In the genomic region with DNA sequence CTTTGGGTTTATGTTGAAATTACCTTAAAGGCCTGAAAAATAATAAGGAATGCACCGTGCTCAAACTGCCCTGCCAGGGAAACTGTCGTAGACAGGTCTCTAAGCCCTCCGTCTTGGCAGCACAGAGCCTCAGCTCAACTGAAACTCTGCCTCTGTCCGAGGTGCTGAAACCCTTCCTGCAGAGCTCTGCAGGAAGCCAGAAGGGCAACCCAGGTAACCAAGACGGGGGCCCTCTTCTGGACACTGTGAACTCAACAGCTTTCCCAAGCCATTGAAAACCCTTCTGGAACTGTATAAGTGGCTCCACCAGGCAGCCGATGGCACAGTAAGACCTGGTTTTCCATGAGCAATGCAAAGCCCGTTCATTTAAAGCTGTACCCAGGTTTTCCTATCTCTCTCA, we compare ENCODE assay signal across 8 mouse cellular contexts. TPM values are rescaled to one million over a fixed set of nuclear protein-coding genes. Genes with fewer than 3 reads are reported as not detected.
DNase-seq lines count a peak whose midpoint lies in the region; ATAC-seq and TF ChIP-seq lines count a peak whose summit lies in the region.

No protein-coding gene starts in this region.

- peak; percentile 33; the same call in 1 of the 2 replicates for TF ChIP-seq CTCF in spleen, adult 2 months (IDR thresholded peaks at IDR 0.05; ENCODE audit: extremely low read depth, insufficient read depth, insufficient read length, insufficient replicate concordance)

- H3K4me3 ChIP-seq in spleen, adult 2 months (ENCODE audit: extremely low read depth, insufficient read depth, insufficient read length): no peak overlapping the region
- no peak overlapping the region for H3K4me3 ChIP-seq in kidney, embryonic 16.5 days (ENCODE audit: low read length)

- peaks cover under 1% of the 10 kb centered on the region; the same call in 1 of the 2 replicates for H3K4me1 ChIP-seq in spleen, adult 2 months (ENCODE audit: control insufficient read depth, insufficient read depth, insufficient read length)
- peaks cover 17% of the 10 kb centered on the region for H3K4me1 ChIP-seq in kidney, embryonic 16.5 days (ENCODE audit: insufficient read depth, low read length)

- H3K36me3 ChIP-seq in spleen, adult 2 months (ENCODE audit: control insufficient read depth, insufficient read depth, low read length): no peaks in the 10 kb centered on the region
- H3K36me3 ChIP-seq in kidney, embryonic 16.5 days (ENCODE audit: insufficient read depth, low read length): no peaks in the 10 kb centered on the region

- 14% methylated on average over 7 of the region's 7 CpGs for WGBS in spleen, adult 2 months
- 13% methylated on average over 7 of the region's 7 CpGs for WGBS in kidney, embryonic 16.5 days

- no peaks in the 10 kb centered on the region for H3K9me3 ChIP-seq in kidney, embryonic 16.5 days (ENCODE audit: low read length)

- no peak for TF ChIP-seq POLR2A in spleen, adult 2 months (IDR thresholded peaks at IDR 0.05; ENCODE audit: low read depth, low read length)

- peak; percentile 47 to 50 for DNase-seq in spleen, adult 2 months (ENCODE audit: low read depth in 1 of 2, low spot score in 2 of 2)
- DNase-seq in spleen, adult 12 weeks (ENCODE audit: low spot score): no peak
- DNase-seq in adrenal gland, adult 18-20 months (ENCODE audit: low spot score in 2 of 2): peak; percentile 55 to 65
- peak; percentile 79 for DNase-seq in gastrocnemius, postnatal 10 days
- peak; percentile 77 for DNase-seq in thymus, postnatal 36 days
- no peak for DNase-seq in layer of hippocampus, adult 11-12 months (ENCODE audit: low spot score)

- H3K4me2 ChIP-seq in kidney, embryonic 16.5 days (replicated peaks; ENCODE audit: low read depth, low read length): no peak overlapping the region

- no peak overlapping the region for H3K9ac ChIP-seq in kidney, embryonic 16.5 days (replicated peaks; ENCODE audit: low read length)

- no peak overlapping the region for H3K27ac ChIP-seq in spleen, adult 2 months (ENCODE audit: insufficient read depth, low read length)
- no peak overlapping the region for H3K27ac ChIP-seq in kidney, embryonic 16.5 days (ENCODE audit: low read length)

- H3K27me3 ChIP-seq in spleen, adult 2 months (ENCODE audit: control insufficient read depth, insufficient read depth, low read length): no peaks in the 10 kb centered on the region
- peaks cover under 1% of the 10 kb centered on the region; the same call in 1 of the 2 replicates for H3K27me3 ChIP-seq in kidney, embryonic 16.5 days (ENCODE audit: insufficient read depth, low read length)

- ATAC-seq in kidney, embryonic 16.5 days (ENCODE audit: low FRiP score, low TSS enrichment): peak; percentile 65
- ATAC-seq in megakaryocyte progenitor cell, adult 5-6 weeks (replicated peaks; ENCODE audit: poor library complexity): peak; percentile 95

RNA-seq across cellular contexts. Expression of gene Kcnh2, which starts 6.1 kb away (rescaled TPM):
- 5.5 and 8.4 TPM in 2 replicates for polyA plus RNA-seq in spleen, adult 2 months (2012; rRNA removed)
- total RNA-seq in adrenal gland, adult 18-20 months (2021): 10 to 100 TPM; 13.1 to 15.5 TPM
- total RNA-seq in gastrocnemius, postnatal 10 days (2021): 10 to 100 TPM in 1 of 2 experiments, 1 to 10 TPM in 1; 5.4 to 10.8 TPM
- 5.9 and 6.5 TPM in 2 replicates for polyA plus RNA-seq in kidney, embryonic 16.5 days (2015; fragmentation: Nextera tagmentation; extraction: Ambion mirVana)
- total RNA-seq in megakaryocyte progenitor cell, adult 5-6 weeks (2015): not detected in 2 replicates
- 0.12 TPM in 1 of 2 replicates, not detected in the other for total RNA-seq in megakaryocyte progenitor cell, adult 5-6 weeks (2017)

RNA-seq across cellular contexts. Expression of gene Nos3, which starts 7.1 kb away (rescaled TPM):
- 8.4 and 8.5 TPM in 2 replicates for polyA plus RNA-seq in spleen, adult 2 months (2012; rRNA removed)
- total RNA-seq in adrenal gland, adult 18-20 months (2021): 10 to 100 TPM in 1 of 2 experiments, 1 to 10 TPM in 1; 9.1 to 16.3 TPM
- total RNA-seq in gastrocnemius, postnatal 10 days (2021): 10 to 100 TPM in 1 of 2 experiments, 1 to 10 TPM in 1; 7.7 to 11.2 TPM
- polyA plus RNA-seq in kidney, embryonic 16.5 days (2015; fragmentation: Nextera tagmentation; extraction: Ambion mirVana): 19.7 and 20.3 TPM in 2 replicates
- total RNA-seq in megakaryocyte progenitor cell, adult 5-6 weeks (2015): 0.12 TPM in 1 of 2 replicates, not detected in the other
- total RNA-seq in megakaryocyte progenitor cell, adult 5-6 weeks (2017): not detected in 2 replicates

RNA-seq across cellular contexts. Expression of gene Atg9b, which starts 34.5 kb away (rescaled TPM):
- polyA plus RNA-seq in spleen, adult 2 months (2012; rRNA removed): 0.71 and 1.2 TPM in 2 replicates
- total RNA-seq in adrenal gland, adult 18-20 months (2021): 1 to 10 TPM; 1.3 to 2.6 TPM
- total RNA-seq in gastrocnemius, postnatal 10 days (2021): under 1 TPM; 0.23 to 0.26 TPM
- polyA plus RNA-seq in kidney, embryonic 16.5 days (2015; fragmentation: Nextera tagmentation; extraction: Ambion mirVana): 1.0 and 1.7 TPM in 2 replicates
- 0.90 and 1.9 TPM in 2 replicates for total RNA-seq in megakaryocyte progenitor cell, adult 5-6 weeks (2015)
- 2.6 and 3.5 TPM in 2 replicates for total RNA-seq in megakaryocyte progenitor cell, adult 5-6 weeks (2017)

RNA-seq across cellular contexts. Expression of gene Abcb8, which starts 36.0 kb away (rescaled TPM):
- polyA plus RNA-seq in spleen, adult 2 months (2012; rRNA removed): 31.3 and 35.7 TPM in 2 replicates
- 10 to 100 TPM; 76.4 to 88.2 TPM for total RNA-seq in adrenal gland, adult 18-20 months (2021)
- 10 to 100 TPM; 35.9 to 45.5 TPM for total RNA-seq in gastrocnemius, postnatal 10 days (2021)
- polyA plus RNA-seq in kidney, embryonic 16.5 days (2015; fragmentation: Nextera tagmentation; extraction: Ambion mirVana): 76.1 and 80.3 TPM in 2 replicates
- 23.5 and 30.9 TPM in 2 replicates for total RNA-seq in megakaryocyte progenitor cell, adult 5-6 weeks (2015)
- total RNA-seq in megakaryocyte progenitor cell, adult 5-6 weeks (2017): 12.2 and 18.1 TPM in 2 replicates

RNA-seq across cellular contexts. Expression of gene Asic3, which starts 55.7 kb away (rescaled TPM):
- 0.14 and 0.26 TPM in 2 replicates for polyA plus RNA-seq in spleen, adult 2 months (2012; rRNA removed)
- total RNA-seq in adrenal gland, adult 18-20 months (2021): under 1 TPM in 1 of 2 experiments, not detected in 1; 0.33 TPM
- under 1 TPM; 0.12 to 0.36 TPM for total RNA-seq in gastrocnemius, postnatal 10 days (2021)
- 0.40 and 0.55 TPM in 2 replicates for polyA plus RNA-seq in kidney, embryonic 16.5 days (2015; fragmentation: Nextera tagmentation; extraction: Ambion mirVana)
- total RNA-seq in megakaryocyte progenitor cell, adult 5-6 weeks (2015): 0.12 and 0.15 TPM in 2 replicates
- total RNA-seq in megakaryocyte progenitor cell, adult 5-6 weeks (2017): 0.20 TPM in 1 of 2 replicates, not detected in the other

Comparison
In these comparisons a context has a peak if more than half of its experiments do, and no peak if none do; other contexts are left out.
1. DNase-seq: peak in spleen, adult 2 months (2 of 2), adrenal gland, adult 18-20 months (2 of 2), gastrocnemius, postnatal 10 days (single experiment) and thymus, postnatal 36 days (2 of 2); none in spleen, adult 12 weeks (single experiment) and layer of hippocampus, adult 11-12 months (single experiment).
2. RNA of gene Kcnh2, which starts 6.1 kb away (total RNA-seq): 13.1 to 15.5 TPM in adrenal gland, adult 18-20 months and 5.4 to 10.8 TPM in gastrocnemius, postnatal 10 days; 0.12 TPM in megakaryocyte progenitor cell, adult 5-6 weeks; every median in the first group is over 4 times any median in the second.
3. RNA of gene Nos3, which starts 7.1 kb away (total RNA-seq): 9.1 to 16.3 TPM in adrenal gland, adult 18-20 months and 7.7 to 11.2 TPM in gastrocnemius, postnatal 10 days; 0.12 TPM in megakaryocyte progenitor cell, adult 5-6 weeks; every median in the first group is over 4 times any median in the second.